Mouse (Mus musculus): Measurements from ENCODE around the gene Corin. TPM values are rescaled to one million over a fixed set of nuclear protein-coding genes. Genes with fewer than 3 reads are reported as not detected.

Gene Corin
- total RNA-seq, 1 experiment: 0.49 TPM

DNA sequence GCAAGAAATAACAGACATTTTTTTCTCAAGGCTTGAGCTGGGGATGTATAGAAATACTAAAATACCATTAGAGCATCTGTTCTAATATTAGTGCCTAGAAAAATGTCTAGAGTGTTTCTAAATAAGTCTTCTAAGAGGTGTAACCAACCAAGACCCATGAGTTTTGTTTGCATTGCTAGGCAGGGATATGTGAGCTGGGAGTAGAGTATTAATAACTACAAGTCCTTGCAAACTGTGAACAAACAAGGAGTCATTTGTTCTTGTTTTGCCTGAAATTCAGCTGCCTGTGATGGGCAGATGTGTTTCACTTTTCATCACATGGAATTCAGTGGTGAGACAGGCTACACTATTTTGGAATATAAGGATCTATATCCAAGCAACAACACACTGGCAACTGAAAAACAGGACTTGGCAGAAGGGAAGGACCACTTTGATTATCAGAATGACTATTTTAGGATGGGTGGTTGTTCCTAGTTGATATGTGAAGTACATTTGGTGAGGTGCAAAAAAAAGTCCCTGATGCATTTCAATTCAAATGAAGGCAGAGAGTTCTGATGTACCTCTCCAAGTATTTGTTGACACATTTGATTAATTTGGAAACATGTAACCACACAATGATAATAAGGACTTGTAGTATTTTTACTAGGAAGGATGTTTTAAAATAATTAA, 78.8 kb downstream of the Corin start:
- no peak overlapping the region for H3K4me3 ChIP-seq (ENCODE audit: insufficient read depth in 1 of 2, low read depth in 1 of 2, low read length in 2 of 2, poor library complexity in 1 of 2, severe bottlenecking in 1 of 2)
- no peak overlapping the region for H3K27ac ChIP-seq (ENCODE audit: insufficient read depth, low read depth, low read length, poor library complexity, severe bottlenecking)
- no peaks in the 10 kb centered on the region for H3K4me1 ChIP-seq (ENCODE audit: control insufficient read depth in 2 of 2, insufficient read depth in 2 of 2, low read length in 2 of 2, poor library complexity in 1 of 2)
- no peak for DNase-seq (ENCODE audit: low read depth, low spot score)
- H3K9ac ChIP-seq (ENCODE audit: insufficient read depth, low read depth, low read length, poor library complexity, severe bottlenecking): no peak overlapping the region
- no peak for TF ChIP-seq ZNF384 (IDR thresholded peaks at IDR 0.05; ENCODE audit: low read depth, low read length)
- in situ Hi-C loops (cut with MboI; ENCODE audit: low sequenced_read_pairs in 2 of 2, unreplicated experiment in 2 of 2): no loop called here
- no peaks in the 10 kb centered on the region for H3K36me3 ChIP-seq (ENCODE audit: control insufficient read depth, insufficient read depth, low read length, poor library complexity, severe bottlenecking)
- no peaks in the 10 kb centered on the region for H3K9me3 ChIP-seq (ENCODE audit: control insufficient read depth, insufficient read depth, low read depth, low read length)

DNA sequence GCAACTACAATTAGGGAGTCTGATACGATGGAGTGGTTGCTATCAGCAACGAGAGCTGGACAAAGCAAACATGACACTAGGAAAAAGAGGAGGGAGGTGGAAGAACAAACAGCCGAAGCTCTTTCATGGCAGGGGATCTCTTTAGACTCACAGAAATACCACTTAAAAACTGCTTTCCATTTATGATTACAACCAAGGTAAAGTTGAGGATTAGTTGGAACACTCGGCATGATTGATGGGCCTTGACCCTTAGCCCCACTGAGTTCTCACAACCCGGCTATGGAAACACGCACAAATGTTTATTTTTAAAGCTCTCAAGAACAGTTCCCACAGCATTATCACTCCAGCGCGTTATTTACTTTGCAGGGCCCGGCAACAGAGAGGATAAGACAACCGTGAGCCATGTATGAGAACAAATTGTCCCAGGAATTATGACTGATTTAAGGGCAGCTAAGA, 92.4 kb downstream of the Corin start:
- no peak overlapping the region for H3K9ac ChIP-seq (ENCODE audit: insufficient read depth, low read depth, low read length, poor library complexity, severe bottlenecking)
- H3K4me1 ChIP-seq (ENCODE audit: control insufficient read depth in 2 of 2, insufficient read depth in 2 of 2, low read length in 2 of 2, poor library complexity in 1 of 2): no peaks in the 10 kb centered on the region
- in situ Hi-C loops (cut with MboI; ENCODE audit: low sequenced_read_pairs in 2 of 2, unreplicated experiment in 2 of 2): loop anchor here in 1 of 2 experiments (25.0 kb wide), 1 partner anchor 100 kb away; the partner anchor contains the start of gene Corin
- TF ChIP-seq MAFK (IDR thresholded peaks at IDR 0.05; ENCODE audit: insufficient read depth, low read depth, low read length) (no peak), HCFC1 (IDR thresholded peaks at IDR 0.05; ENCODE audit: borderline replicate concordance, insufficient read depth, low read length) (no peak), ZNF384 (IDR thresholded peaks at IDR 0.05; ENCODE audit: low read depth, low read length) (no peak), ZC3H11A (IDR thresholded peaks at IDR 0.05; ENCODE audit: borderline replicate concordance, low read depth, low read length) (no peak), CHD2 (IDR thresholded peaks at IDR 0.05; ENCODE audit: low read depth, low read length) (no peak)
- H3K4me3 ChIP-seq (ENCODE audit: insufficient read depth in 1 of 2, low read depth in 1 of 2, low read length in 2 of 2, poor library complexity in 1 of 2, severe bottlenecking in 1 of 2): no peak overlapping the region
- DNase-seq (ENCODE audit: low read depth, low spot score): no peak
- H3K27ac ChIP-seq (ENCODE audit: insufficient read depth, low read depth, low read length, poor library complexity, severe bottlenecking): no peak overlapping the region
- H3K9me3 ChIP-seq (ENCODE audit: control insufficient read depth, insufficient read depth, low read depth, low read length): no peaks in the 10 kb centered on the region
- H3K36me3 ChIP-seq (ENCODE audit: control insufficient read depth, insufficient read depth, low read length, poor library complexity, severe bottlenecking): no peaks in the 10 kb centered on the region

DNA sequence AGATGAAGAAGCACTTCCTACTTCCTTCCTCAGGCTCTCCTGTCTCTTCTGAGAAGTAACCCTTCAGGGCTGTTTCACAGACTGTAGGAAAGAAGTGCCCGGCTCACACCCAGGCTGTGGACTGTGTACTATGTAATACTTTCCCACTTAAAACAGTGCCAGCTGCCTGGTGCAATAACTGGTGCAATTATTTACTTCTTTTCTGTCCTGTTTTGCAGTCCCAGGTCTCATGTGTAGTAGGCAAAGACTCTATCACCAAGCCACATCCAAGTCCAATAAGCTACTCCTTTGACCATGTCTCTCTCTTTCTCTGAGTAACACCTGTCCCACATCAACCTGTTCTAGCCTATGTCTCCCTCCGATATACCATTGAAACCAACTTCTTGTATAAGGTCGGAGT, 93.4 kb downstream of the Corin start:
- H3K4me3 ChIP-seq (ENCODE audit: insufficient read depth in 1 of 2, low read depth in 1 of 2, low read length in 2 of 2, poor library complexity in 1 of 2, severe bottlenecking in 1 of 2): no peak overlapping the region
- no peaks in the 10 kb centered on the region for H3K36me3 ChIP-seq (ENCODE audit: control insufficient read depth, insufficient read depth, low read length, poor library complexity, severe bottlenecking)
- no peak overlapping the region for H3K27ac ChIP-seq (ENCODE audit: insufficient read depth, low read depth, low read length, poor library complexity, severe bottlenecking)
- in situ Hi-C loops (cut with MboI; ENCODE audit: low sequenced_read_pairs in 2 of 2, unreplicated experiment in 2 of 2): loop anchor here in 1 of 2 experiments (25.0 kb wide), 1 partner anchor 101 kb away; the partner anchor contains the start of gene Corin
- H3K9ac ChIP-seq (ENCODE audit: insufficient read depth, low read depth, low read length, poor library complexity, severe bottlenecking): no peak overlapping the region
- TF ChIP-seq CHD2 (IDR thresholded peaks at IDR 0.05; ENCODE audit: low read depth, low read length) (no peak), ZC3H11A (IDR thresholded peaks at IDR 0.05; ENCODE audit: borderline replicate concordance, low read depth, low read length) (no peak), MAFK (IDR thresholded peaks at IDR 0.05; ENCODE audit: insufficient read depth, low read depth, low read length) (no peak), HCFC1 (IDR thresholded peaks at IDR 0.05; ENCODE audit: borderline replicate concordance, insufficient read depth, low read length) (no peak), ZNF384 (IDR thresholded peaks at IDR 0.05; ENCODE audit: low read depth, low read length) (no peak)
- H3K4me1 ChIP-seq (ENCODE audit: control insufficient read depth in 2 of 2, insufficient read depth in 2 of 2, low read length in 2 of 2, poor library complexity in 1 of 2): no peaks in the 10 kb centered on the region
- DNase-seq (ENCODE audit: low read depth, low spot score): no peak
- no peaks in the 10 kb centered on the region for H3K9me3 ChIP-seq (ENCODE audit: control insufficient read depth, insufficient read depth, low read depth, low read length)

DNA sequence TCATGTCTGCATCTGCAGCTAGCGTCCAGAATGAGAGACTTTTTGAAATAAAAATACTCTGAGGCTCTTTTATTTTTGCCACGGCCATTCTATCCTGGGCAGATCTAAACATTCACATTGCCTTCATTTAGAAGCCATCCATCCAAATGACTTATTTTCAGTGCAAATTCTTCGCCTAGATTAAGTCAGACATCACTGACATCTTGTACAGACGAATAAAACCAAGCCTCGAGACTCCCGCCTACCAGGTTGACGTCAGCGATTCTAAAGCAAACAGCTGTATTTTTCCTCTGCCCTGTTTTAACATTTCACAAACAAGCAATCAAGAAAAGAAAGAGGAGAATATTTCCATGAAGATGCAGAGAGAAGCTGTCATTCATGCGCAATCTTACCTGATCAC, 100.9 kb downstream of the Corin start:
- no peak overlapping the region for H3K9ac ChIP-seq (ENCODE audit: insufficient read depth, low read depth, low read length, poor library complexity, severe bottlenecking)
- H3K36me3 ChIP-seq (ENCODE audit: control insufficient read depth, insufficient read depth, low read length, poor library complexity, severe bottlenecking): no peaks in the 10 kb centered on the region
- in situ Hi-C loops (cut with MboI; ENCODE audit: low sequenced_read_pairs in 2 of 2, unreplicated experiment in 2 of 2): loop anchor here in 1 of 2 experiments (25.0 kb wide), 1 partner anchor 109 kb away; the partner anchor contains the start of gene Corin
- no peak overlapping the region for H3K27ac ChIP-seq (ENCODE audit: insufficient read depth, low read depth, low read length, poor library complexity, severe bottlenecking)
- H3K9me3 ChIP-seq (ENCODE audit: control insufficient read depth, insufficient read depth, low read depth, low read length): no peaks in the 10 kb centered on the region
- DNase-seq (ENCODE audit: low read depth, low spot score): no peak
- TF ChIP-seq MAFK (IDR thresholded peaks at IDR 0.05; ENCODE audit: insufficient read depth, low read depth, low read length) (no peak), HCFC1 (IDR thresholded peaks at IDR 0.05; ENCODE audit: borderline replicate concordance, insufficient read depth, low read length) (no peak), ZNF384 (IDR thresholded peaks at IDR 0.05; ENCODE audit: low read depth, low read length) (no peak)
- H3K4me1 ChIP-seq (ENCODE audit: control insufficient read depth in 2 of 2, insufficient read depth in 2 of 2, low read length in 2 of 2, poor library complexity in 1 of 2): no peaks in the 10 kb centered on the region
- no peak overlapping the region for H3K4me3 ChIP-seq (ENCODE audit: insufficient read depth in 1 of 2, low read depth in 1 of 2, low read length in 2 of 2, poor library complexity in 1 of 2, severe bottlenecking in 1 of 2)

DNA sequence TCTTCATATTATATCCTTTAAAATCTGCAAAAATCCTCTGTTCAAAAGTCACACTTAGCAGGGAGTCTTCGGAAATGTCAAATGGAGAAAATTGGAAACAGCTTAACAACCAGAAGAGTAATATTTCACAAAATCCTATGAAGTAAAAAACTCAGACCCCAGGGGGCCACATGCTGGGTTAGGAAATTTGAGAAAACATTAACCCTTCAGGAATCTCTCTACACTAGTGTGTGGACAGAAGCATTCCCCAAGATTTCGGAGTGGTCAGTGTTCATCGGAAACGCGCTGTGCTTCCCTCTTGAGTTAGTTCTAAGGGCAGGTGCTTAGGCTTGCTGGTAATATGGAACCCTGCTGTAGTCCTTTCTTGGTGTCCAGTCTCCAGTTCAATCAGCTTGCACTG, 101.4 kb downstream of the Corin start:
- no peaks in the 10 kb centered on the region for H3K36me3 ChIP-seq (ENCODE audit: control insufficient read depth, insufficient read depth, low read length, poor library complexity, severe bottlenecking)
- H3K4me3 ChIP-seq (ENCODE audit: insufficient read depth in 1 of 2, low read depth in 1 of 2, low read length in 2 of 2, poor library complexity in 1 of 2, severe bottlenecking in 1 of 2): no peak overlapping the region
- no peak overlapping the region for H3K27ac ChIP-seq (ENCODE audit: insufficient read depth, low read depth, low read length, poor library complexity, severe bottlenecking)
- H3K9ac ChIP-seq (ENCODE audit: insufficient read depth, low read depth, low read length, poor library complexity, severe bottlenecking): no peak overlapping the region
- no peak for TF ChIP-seq CHD2 (IDR thresholded peaks at IDR 0.05; ENCODE audit: low read depth, low read length)
- no peak for TF ChIP-seq MAFK (IDR thresholded peaks at IDR 0.05; ENCODE audit: insufficient read depth, low read depth, low read length)
- no peak for TF ChIP-seq ZC3H11A (IDR thresholded peaks at IDR 0.05; ENCODE audit: borderline replicate concordance, low read depth, low read length)
- TF ChIP-seq ZNF384 (IDR thresholded peaks at IDR 0.05; ENCODE audit: low read depth, low read length): no peak
- TF ChIP-seq HCFC1 (IDR thresholded peaks at IDR 0.05; ENCODE audit: borderline replicate concordance, insufficient read depth, low read length): no peak
- H3K9me3 ChIP-seq (ENCODE audit: control insufficient read depth, insufficient read depth, low read depth, low read length): no peaks in the 10 kb centered on the region
- in situ Hi-C loops (cut with MboI; ENCODE audit: low sequenced_read_pairs in 2 of 2, unreplicated experiment in 2 of 2): loop anchor here in 1 of 2 experiments (25.0 kb wide), 1 partner anchor 109 kb away; the partner anchor contains the start of gene Corin
- no peaks in the 10 kb centered on the region for H3K4me1 ChIP-seq (ENCODE audit: control insufficient read depth in 2 of 2, insufficient read depth in 2 of 2, low read length in 2 of 2, poor library complexity in 1 of 2)
- DNase-seq (ENCODE audit: low read depth, low spot score): no peak
